Mouse (Mus musculus) gastrocnemius, adult 18-20 months (tissue): ENCODE results near the gene Rccd1. TPM values are rescaled to one million over a fixed set of nuclear protein-coding genes. Genes with fewer than 3 reads are reported as not detected.

Experiments used
- DNase-seq: peaks from one replicate; pipeline ENCODE4 v3.0.0; 2021; ENCODE audit warnings: low spot score
- total RNA-seq, 2 experiments: library from RNA; stranded (reverse); gene quantifications; 2 replicates each; pipeline ENCODE4 v1.2.3; 2021

Gene Rccd1
- total RNA-seq, 2 experiments from 2014 or later = 6.7 to 7.8 TPM

- DNase-seq = no peak
These were observed 62.8 kb downstream of the Rccd1 start for GRCm38 (mm10) chr7:80261372-80261990.

- peak; percentile 87 for DNase-seq
These were observed 63.5 kb downstream of the Rccd1 start, which contains the start of gene Ngrn for GRCm38 (mm10) chr7:80260625-80261371. TSS of gene Ngrn (plus strand) at chr7:80261215.

DNA sequence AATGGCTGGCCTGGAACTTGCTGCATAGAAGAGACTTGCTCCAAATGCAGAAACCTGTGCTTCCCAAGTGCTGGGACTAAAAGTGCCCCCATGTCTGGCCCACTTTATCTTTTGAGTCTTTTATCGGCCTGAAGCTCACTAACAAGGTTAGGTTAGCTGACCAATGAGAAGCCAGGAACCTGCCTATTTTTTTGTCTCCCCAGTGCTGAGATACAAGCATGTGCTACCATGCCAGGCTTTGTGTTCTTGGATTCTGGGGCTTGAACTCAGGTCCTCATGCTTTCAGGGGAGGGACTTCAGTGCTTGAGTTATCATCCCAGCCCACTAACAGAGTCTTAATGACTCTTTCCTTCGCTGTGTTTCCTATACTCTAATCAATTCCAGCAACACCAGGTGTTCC, 66.5 kb downstream of the Rccd1 start:
- no peak for DNase-seq

DNA sequence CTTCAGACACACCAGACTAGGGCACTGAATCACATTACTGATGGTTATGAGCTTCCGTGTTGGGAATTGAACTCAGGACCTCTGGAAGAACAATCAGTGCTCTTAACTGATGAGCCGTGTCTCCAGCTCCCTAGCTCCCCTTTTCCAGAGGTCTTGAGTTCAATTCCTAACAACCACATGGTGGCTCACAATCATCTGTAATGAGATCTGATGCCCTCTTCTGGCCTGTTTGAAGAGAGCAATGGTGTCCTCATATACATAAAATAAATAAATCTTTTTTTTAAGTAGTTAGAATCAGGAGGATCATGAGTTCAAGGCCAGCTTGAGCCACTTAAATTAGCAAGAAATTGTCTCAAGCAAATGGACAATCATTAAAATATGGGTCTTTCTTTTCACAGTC, 68.3 kb downstream of the Rccd1 start:
- DNase-seq = no peak

- DNase-seq = no peak
These were observed 71.4 kb downstream of the Rccd1 start for GRCm38 (mm10) chr7:80252886-80253285.

DNA sequence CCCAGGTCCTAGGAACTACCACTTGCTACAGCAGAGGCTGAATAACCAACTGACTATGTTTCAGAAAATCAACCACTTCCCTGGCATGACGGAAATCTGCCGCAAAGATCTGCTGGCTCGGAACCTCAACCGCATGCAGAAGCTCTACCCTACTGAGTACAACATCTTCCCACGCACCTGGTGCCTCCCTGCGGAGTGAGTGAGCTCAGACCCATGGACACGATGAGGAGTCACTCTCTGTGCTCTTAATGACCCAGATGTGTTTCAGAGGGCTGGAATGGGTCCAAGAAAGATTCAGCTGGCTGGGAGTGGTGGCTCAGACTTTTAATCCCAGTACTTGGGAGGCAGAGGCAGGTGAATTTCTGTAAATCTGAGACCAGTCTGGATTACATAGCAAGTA, 71.8 kb downstream of the Rccd1 start:
- DNase-seq = no peak

DNA sequence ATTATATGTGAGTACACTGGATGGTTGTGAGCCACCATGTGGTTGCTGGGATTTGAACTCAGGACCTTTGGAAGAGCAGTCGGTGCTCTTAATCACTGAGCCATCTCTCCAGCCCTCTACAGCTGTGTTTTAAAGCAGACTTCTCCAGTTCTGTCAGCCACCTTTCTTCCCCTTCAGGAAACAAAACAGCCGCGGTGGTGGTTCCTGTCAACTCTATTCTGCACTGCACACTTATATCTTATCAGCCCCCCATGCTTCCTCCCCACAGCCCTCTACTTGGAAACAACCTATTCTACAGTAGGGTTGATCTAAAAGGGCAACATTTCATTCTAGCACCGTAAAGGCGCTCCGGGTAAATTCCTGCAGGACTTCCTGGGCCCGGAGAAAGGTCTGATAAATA, 77.4 kb downstream of the Rccd1 start:
- DNase-seq = no peak

DNA sequence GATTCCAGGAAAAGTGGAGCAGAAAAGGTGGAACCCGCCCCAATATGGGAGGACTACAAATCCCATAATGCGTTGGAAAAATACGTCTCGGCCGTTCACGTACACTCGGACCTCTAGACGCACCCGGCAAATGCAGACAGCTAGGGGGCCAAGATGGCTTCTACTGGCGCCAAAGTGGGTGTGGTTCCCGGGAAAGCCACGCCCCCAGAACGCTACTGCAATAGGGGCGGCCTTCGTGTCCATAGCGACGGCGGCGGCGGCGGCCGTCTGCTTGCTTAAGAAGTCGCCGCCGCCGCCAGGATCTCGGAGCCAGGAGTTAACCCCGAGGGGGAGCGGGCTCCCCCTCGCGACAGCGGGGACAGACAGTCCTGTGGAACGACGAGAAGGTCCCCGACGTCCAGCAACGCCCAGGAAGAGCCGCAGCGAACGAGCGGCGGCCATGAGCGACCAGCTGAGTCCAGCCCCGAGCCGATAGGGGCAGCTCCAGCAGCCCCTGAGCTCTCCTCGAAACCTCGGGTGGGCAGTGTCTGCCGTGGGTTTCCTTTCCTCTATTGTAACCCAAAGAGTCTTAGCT, 78.0 kb downstream of the Rccd1 start, which contains the start of gene Ttll13:
Gene Ttll13 (plus strand): TSS at position 229 of the 574 bp plus-strand sequence.
- DNase-seq = peak; percentile 97

GRCm38 (mm10) chr7:80244851-80245250, 79.4 kb downstream of the Rccd1 start:
- DNase-seq = no peak

Other genes starting within 250 kb of the Rccd1 start
- gene Idh2, start 209.1 kb downstream of the Rccd1 start, total RNA-seq = 100 to 1,000 TPM; 317 to 516 TPM
- 1 to 10 TPM; 1.2 to 1.7 TPM for gene Sema4b, start 137.6 kb downstream of the Rccd1 start, total RNA-seq
- 1 to 10 TPM; 5.2 to 8.8 TPM for gene Cib1, start 91.6 kb downstream of the Rccd1 start, total RNA-seq
- gene Gdpgp1, start 91.6 kb downstream of the Rccd1 start, total RNA-seq = under 1 TPM; 0.81 to 0.91 TPM
- gene Ttll13, start 78.1 kb downstream of the Rccd1 start, total RNA-seq = under 1 TPM in 1 of 2 experiments, not detected in 1; 0.18 TPM
- gene Ngrn, start 63.2 kb downstream of the Rccd1 start, total RNA-seq = 10 to 100 TPM; 20.7 to 22.5 TPM
- 1 to 10 TPM; 2.7 to 3.0 TPM for gene Vps33b, start 54.8 kb downstream of the Rccd1 start, total RNA-seq
- under 1 TPM in 1 of 2 experiments, not detected in 1; 0.19 TPM for gene Prc1, start 30.0 kb downstream of the Rccd1 start, total RNA-seq
- gene Unc45a, start 16.6 kb upstream of the Rccd1 start, total RNA-seq = 10 to 100 TPM in 1 of 2 experiments, 1 to 10 TPM in 1; 9.9 to 10.1 TPM
- 10 to 100 TPM; 28.8 to 31.7 TPM for gene Hddc3, start 18.6 kb upstream of the Rccd1 start, total RNA-seq
- gene Man2a2, start 46.9 kb upstream of the Rccd1 start, total RNA-seq = 100 to 1,000 TPM; 132 to 136 TPM
- gene Fes, start 63.5 kb upstream of the Rccd1 start, total RNA-seq = 1 to 10 TPM; 2.0 to 3.5 TPM
- 10 to 100 TPM; 52.8 to 53.9 TPM for gene Furin, start 81.0 kb upstream of the Rccd1 start, total RNA-seq
- 1 to 10 TPM; 1.4 to 1.9 TPM for gene Blm, start 210.7 kb upstream of the Rccd1 start, total RNA-seq